Mouse (Mus musculus) forebrain, embryonic 10.5 days (tissue): Measurements from ENCODE around the gene Vmn1r142. TPM values are rescaled to one million over a fixed set of nuclear protein-coding genes. Genes with fewer than 3 reads are reported as not detected.
"Not testable (repeated sequence)": the region's sequence is repeated elsewhere in the genome, so short reads cannot be mapped to it uniquely, and the experiment has no call there.

Source experiments
- DNase-seq: peaks from one replicate; pipeline ENCODE4 v3.0.0-alpha.2; 2017; ENCODE audit warnings: low spot score; ENCODE audit errors: extremely low spot score
- H3K27ac ChIP-seq: fragments of 300-500 bp; sonication (generic); 2 replicates; pipeline ENCODE4 v1.5.1; 2016; ENCODE audit warnings: mild to moderate bottlenecking
- H3K27me3 ChIP-seq: fragments of 300-500 bp; sonication (generic); 2 replicates; pipeline ENCODE4 v1.6.1; 2016; ENCODE audit warnings: mild to moderate bottlenecking; ENCODE audit not compliant: poor library complexity, severe bottlenecking
- H3K36me3 ChIP-seq: fragments of 300-500 bp; sonication (generic); replicated peaks from 2 replicates; pipeline ENCODE4 v1.6.1; 2016; ENCODE audit warnings: mild to moderate bottlenecking, moderate library complexity
- H3K4me1 ChIP-seq: fragments of 300-500 bp; sonication (generic); 2 replicates; pipeline ENCODE4 v1.6.1; 2016
- H3K4me3 ChIP-seq: fragments of 300-500 bp; sonication (generic); 2 replicates; pipeline ENCODE4 v1.5.1; 2016; ENCODE audit warnings: mild to moderate bottlenecking, moderate library complexity
- H3K9me3 ChIP-seq: fragments of 300-500 bp; sonication (generic); 2 replicates; pipeline ENCODE4 v1.6.1; 2016; ENCODE audit warnings: mild to moderate bottlenecking, moderate library complexity
- WGBS: fragments of 180-500 bp; shearing (Covaris S2); methylation state at CpG from one replicate; pipeline ENCODE4 v1.1.7; 2016; 5-methylcytosine and 5-hydroxymethylcytosine counted together
- polyA plus RNA-seq: library from polyadenylated mRNA; unstranded; fragments of >200 nt; fragmentation: Nextera tagmentation; extraction: Ambion mirVana; gene quantifications from 2 replicates; pipeline ENCODE4 v1.2.1, GENCODE M21; 2016

Gene Vmn1r142
- not detected in 2 replicates for polyA plus RNA-seq

DNA sequence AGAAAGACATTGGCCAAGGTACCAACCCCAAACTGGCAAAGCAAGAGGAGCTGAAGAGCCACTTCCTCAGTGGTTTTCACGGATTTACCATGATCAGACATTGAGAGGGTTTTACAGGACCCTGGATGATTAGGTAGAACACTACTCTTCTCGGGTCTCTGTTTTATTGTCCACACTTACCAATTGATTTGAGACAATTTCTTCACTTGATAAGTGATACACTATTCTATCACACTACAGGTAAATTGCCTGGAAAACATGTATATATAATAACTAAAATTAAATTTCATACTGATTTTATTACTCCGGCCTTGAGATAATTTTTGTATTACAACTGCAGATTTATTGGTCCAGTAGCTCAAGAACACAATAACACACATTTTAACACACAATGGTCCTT, at the start of gene Vmn1r142:
TSS of gene Vmn1r142 (minus strand) at position 101 of the 400 bp plus-strand sequence.
- not testable (repeated sequence) for H3K27me3 ChIP-seq, DNase-seq, H3K4me3 ChIP-seq, H3K4me1 ChIP-seq, H3K27ac ChIP-seq, H3K9me3 ChIP-seq, H3K36me3 ChIP-seq
- WGBS = no CpG with 5 or more reads among the region's 3 CpGs

DNA sequence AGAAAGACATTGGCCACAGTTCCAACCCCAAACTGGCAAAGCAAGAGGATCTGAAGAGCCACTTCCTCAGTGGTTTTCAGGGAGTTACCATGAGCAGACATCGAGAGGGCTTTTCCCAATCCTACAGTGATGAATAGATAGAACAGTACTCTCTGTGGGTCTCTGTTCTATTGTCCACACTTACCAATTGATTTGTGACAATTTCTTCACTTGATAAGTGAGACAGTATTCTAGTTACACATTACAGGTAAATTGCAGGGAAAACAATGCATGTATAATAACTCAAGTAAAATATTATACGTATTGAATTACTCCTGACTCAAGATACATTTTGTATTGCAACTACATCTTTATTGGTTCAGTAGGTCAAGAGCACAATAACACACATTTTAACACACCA, 37.3 kb upstream of the Vmn1r142 start, which contains the start of gene Gm8653:
TSS of gene Gm8653 (minus strand) at position 101 of the 400 bp plus-strand sequence.
- not testable (repeated sequence) for DNase-seq, H3K27ac ChIP-seq, H3K9me3 ChIP-seq, H3K36me3 ChIP-seq, H3K27me3 ChIP-seq, H3K4me3 ChIP-seq, H3K4me1 ChIP-seq
- WGBS = no CpG with 5 or more reads among the region's 2 CpGs

- H3K27me3 ChIP-seq, H3K9me3 ChIP-seq, DNase-seq, H3K27ac ChIP-seq, H3K4me1 ChIP-seq, H3K4me3 ChIP-seq, H3K36me3 ChIP-seq: not testable (repeated sequence)
- WGBS = no CpG with 5 or more reads among the region's 3 CpGs
Measured at GRCm38 (mm10) chr7:22189077-22189476, 25.2 kb upstream of the Vmn1r142 start, which contains the start of gene Vmn1r143. Gene Vmn1r143 (plus strand): TSS chr7:22189377.

- no CpG with 5 or more reads among the region's 5 CpGs for WGBS
- DNase-seq, H3K9me3 ChIP-seq, H3K4me3 ChIP-seq, H3K36me3 ChIP-seq, H3K4me1 ChIP-seq, H3K27me3 ChIP-seq, H3K27ac ChIP-seq: not testable (repeated sequence)
Measured at GRCm38 (mm10) chr7:22134641-22135040, 29.2 kb downstream of the Vmn1r142 start, which contains the start of gene Gm10666. Gene Gm10666 (minus strand): TSS chr7:22134741.

DNA sequence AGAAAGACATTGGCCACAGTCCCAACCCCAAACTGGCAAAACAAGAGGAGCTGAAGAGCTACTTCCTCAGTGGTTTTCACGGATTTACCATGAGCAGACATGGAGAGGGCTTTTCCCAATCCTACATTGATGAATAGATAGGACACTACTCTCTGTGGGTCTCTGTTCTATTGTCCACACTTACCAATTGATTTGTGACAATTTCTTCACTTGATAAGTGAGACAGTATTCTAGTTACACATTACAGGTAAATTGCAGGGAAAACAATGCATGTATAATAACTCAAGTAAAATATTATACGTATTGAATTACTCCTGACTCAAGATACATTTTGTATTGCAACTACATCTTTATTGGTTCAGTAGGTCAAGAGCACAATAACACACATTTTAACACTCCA, 45.7 kb downstream of the Vmn1r142 start, which contains the start of gene Gm16451:
TSS of gene Gm16451 (minus strand) at position 101 of the 400 bp plus-strand sequence.
- not testable (repeated sequence) for H3K9me3 ChIP-seq, H3K4me3 ChIP-seq, H3K27me3 ChIP-seq, H3K27ac ChIP-seq, DNase-seq, H3K36me3 ChIP-seq, H3K4me1 ChIP-seq
- no CpG with 5 or more reads among the region's 2 CpGs for WGBS

Other genes with a start within 250 kb of the Vmn1r142 start
- gene Gm5891, start 242.7 kb downstream of the Vmn1r142 start, polyA plus RNA-seq = not detected in 2 replicates
- not detected in 2 replicates for gene Vmn1r137, start 169.4 kb downstream of the Vmn1r142 start, polyA plus RNA-seq
- gene Vmn1r138, start 135.1 kb downstream of the Vmn1r142 start, polyA plus RNA-seq = not detected in 2 replicates
- gene Gm6176, start 107.7 kb downstream of the Vmn1r142 start, polyA plus RNA-seq = not detected in 2 replicates
- gene Vmn1r139, start 95.0 kb downstream of the Vmn1r142 start, polyA plus RNA-seq = not detected in 2 replicates
- gene Gm16451, start 45.8 kb downstream of the Vmn1r142 start, polyA plus RNA-seq = not detected in 2 replicates
- not detected in 2 replicates for gene Gm10666, start 29.3 kb downstream of the Vmn1r142 start, polyA plus RNA-seq
- not detected in 2 replicates for gene Vmn1r143, start 25.3 kb upstream of the Vmn1r142 start, polyA plus RNA-seq
- gene Gm8653, start 37.2 kb upstream of the Vmn1r142 start, polyA plus RNA-seq = not detected in 2 replicates
- gene Gm8453, start 65.4 kb upstream of the Vmn1r142 start, polyA plus RNA-seq = not detected in 2 replicates
- gene Gm4187, start 165.7 kb upstream of the Vmn1r142 start, polyA plus RNA-seq = not detected in 2 replicates
- gene Gm8660, start 207.0 kb upstream of the Vmn1r142 start, polyA plus RNA-seq = not detected in 2 replicates
- gene Vmn1r148, start 249.5 kb upstream of the Vmn1r142 start, polyA plus RNA-seq = not detected in 2 replicates